Mouse (Mus musculus) urinary bladder, postnatal 4 days (tissue): ENCODE measurements around the gene Elmod2.

Experiments
- DNase-seq, 2 experiments: peaks; one replicate each; pipeline ENCODE4 v3.0.0; 2021 to 2022; ENCODE audit warnings: low spot score in 2 of 2

The Elmod2 gene

GRCm38 (mm10) chr8:83274470-83274869 is 57.8 kb downstream of the Elmod2 start:
- DNase-seq, result no peak

GRCm38 (mm10) chr8:83272464-83272863 is 59.8 kb downstream of the Elmod2 start:
- DNase-seq, result no peak

DNA sequence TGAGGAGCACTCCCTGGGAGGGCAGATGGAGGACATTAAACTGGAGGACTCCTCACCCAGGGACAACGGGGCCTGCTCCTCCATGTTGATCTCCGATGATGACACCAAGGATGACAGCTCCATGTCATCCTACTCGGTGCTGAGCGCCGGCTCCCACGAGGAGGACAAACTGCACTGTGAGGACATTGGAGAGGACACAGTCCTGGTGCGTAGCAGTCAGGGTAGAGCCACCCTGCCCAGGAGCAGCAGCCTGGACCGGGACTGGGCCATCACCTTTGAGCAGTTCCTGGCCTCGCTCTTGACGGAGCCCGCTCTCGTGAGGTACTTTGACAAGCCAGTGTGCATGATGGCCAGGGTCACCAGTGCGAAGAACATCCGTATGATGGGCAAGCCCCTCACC is 61.1 kb downstream of the Elmod2 start:
- DNase-seq, result no peak
